Mouse (Mus musculus) G1E (cell line): ENCODE results near the gene Ctbs.

Experiments
- CTCF ChIP-seq: IDR thresholded peaks from 2 replicates; pipeline ENCODE4 v1.5.1; 2012; ENCODE audit warnings: low read depth, low read length, inconsistent platforms, mixed read lengths
- GATA1 ChIP-seq: IDR thresholded peaks from 2 replicates; pipeline ENCODE4 v1.6.1; 2012; ENCODE audit warnings: borderline replicate concordance, low read length, inconsistent platforms, mixed read lengths

- TF ChIP-seq GATA1 = no peak
- no peak for TF ChIP-seq CTCF
These were observed 6.2 kb upstream of the Ctbs start for GRCm38 (mm10) chr3:146443380-146443779.
